Comparison of ENCODE assay signal across 22 mouse cellular contexts in genomic region chr7:87397023-87397422, GRCm38 (mm10).
"Had no signal": no experiment of that assay in that cellular context is flagged by ENCODE, and none has a peak within 500 bp of the region (broad histone marks: within the 10 kb centered on the region; RNA-seq: fewer than 3 reads in every experiment).

No protein-coding gene starts in this region.

- H3K27ac ChIP-seq: kidney, embryonic 15.5 days; limb, embryonic 12.5 days; limb, embryonic 15.5 days; liver, embryonic 14.5 days; lung, embryonic 15.5 days; midbrain, embryonic 10.5 days; midbrain, embryonic 13.5 days had no signal

- H3K27me3 ChIP-seq: kidney, embryonic 15.5 days; limb, embryonic 12.5 days; limb, embryonic 15.5 days; lung, embryonic 15.5 days; megakaryocyte, embryonic 14.5 days; midbrain, embryonic 13.5 days had no signal

- H3K4me3 ChIP-seq: kidney, embryonic 15.5 days; limb, embryonic 12.5 days; limb, embryonic 15.5 days; lung, embryonic 15.5 days; megakaryocyte, embryonic 14.5 days; midbrain, embryonic 10.5 days; midbrain, embryonic 13.5 days had no signal

- DNase-seq: kidney, adult 11 months; kidney, adult 8-10 months; kidney, postnatal 10 days; kidney, postnatal 36 days; left cerebral cortex, postnatal 4 days; liver, postnatal 0 days; lung, postnatal 10 days; lung, postnatal 36 days; retina, postnatal 1 day; right cerebral cortex, postnatal 25 days; spleen, adult 18-20 months; thymus, adult 18-20 months; thymus, postnatal 36 days had no signal

- H3K4me1 ChIP-seq: kidney, embryonic 15.5 days; limb, embryonic 12.5 days; limb, embryonic 15.5 days; lung, embryonic 15.5 days; megakaryocyte, embryonic 14.5 days; midbrain, embryonic 10.5 days; midbrain, embryonic 13.5 days had no signal

- ATAC-seq: liver, postnatal 0 days; midbrain, embryonic 13.5 days had no signal

- H3K4me2 ChIP-seq: kidney, embryonic 15.5 days; limb, embryonic 12.5 days; limb, embryonic 15.5 days; liver, embryonic 11.5 days; lung, embryonic 15.5 days; midbrain, embryonic 13.5 days had no signal

- H3K9ac ChIP-seq: kidney, embryonic 15.5 days; limb, embryonic 12.5 days; limb, embryonic 15.5 days; liver, embryonic 14.5 days; liver, postnatal 0 days; lung, embryonic 15.5 days; midbrain, embryonic 13.5 days had no signal

- H3K36me3 ChIP-seq: kidney, embryonic 15.5 days; limb, embryonic 12.5 days; limb, embryonic 15.5 days; lung, embryonic 15.5 days; midbrain, embryonic 10.5 days; midbrain, embryonic 13.5 days had no signal

- H3K9me3 ChIP-seq: kidney, embryonic 15.5 days; limb, embryonic 12.5 days; limb, embryonic 15.5 days; lung, embryonic 15.5 days; megakaryocyte, embryonic 14.5 days; midbrain, embryonic 10.5 days; midbrain, embryonic 13.5 days had no signal
